Mouse (Mus musculus) G1E (cell line): ENCODE measurements at regions not wholly inside any gene's neighbourhood (a gene's known extent, or its start where the extent isn't known, plus 50 kb on each side); places are given as distances from the start of the nearest gene placed in this dataset.

Source experiments
- ATAC-seq: 2 replicates; pipeline ENCODE4 v1.8.0; 2016; ENCODE audit warnings: mild to moderate bottlenecking; ENCODE audit not compliant: insufficient number of reproducible peaks, poor library complexity, low FRiP score, severe bottlenecking; ENCODE audit errors: extremely low read depth
- DNase-seq: peaks from one replicate; pipeline ENCODE4 v3.0.0; 2012; ENCODE audit warnings: low spot score
- H3K27me3 ChIP-seq: 2 replicates; pipeline ENCODE4 v1.6.1; 2012; ENCODE audit warnings: mild to moderate bottlenecking, low read length, inconsistent platforms; ENCODE audit not compliant: insufficient read depth
- H3K36me3 ChIP-seq: replicated peaks from 2 replicates; pipeline ENCODE3; 2012; ENCODE audit warnings: mild to moderate bottlenecking, inconsistent platforms
- H3K4me1 ChIP-seq: 2 replicates; pipeline ENCODE4 v1.6.1; 2012; ENCODE audit warnings: low read depth, low read length, inconsistent platforms, mixed read lengths; ENCODE audit not compliant: insufficient read depth
- H3K4me3 ChIP-seq: 2 replicates; pipeline ENCODE4 v1.5.1; 2012; ENCODE audit warnings: low read depth, mild to moderate bottlenecking, inconsistent platforms, low read length, moderate library complexity, mixed read lengths
- H3K9me3 ChIP-seq: replicated peaks from 2 replicates; pipeline ENCODE4 v1.6.1; 2012; ENCODE audit warnings: inconsistent platforms
- CTCF ChIP-seq: IDR thresholded peaks from 2 replicates; pipeline ENCODE4 v1.5.1; 2012; ENCODE audit warnings: low read depth, low read length, inconsistent platforms, mixed read lengths
- GATA1 ChIP-seq: IDR thresholded peaks from 2 replicates; pipeline ENCODE4 v1.6.1; 2012; ENCODE audit warnings: borderline replicate concordance, low read length, inconsistent platforms, mixed read lengths
- GATA2 ChIP-seq: IDR thresholded peaks from 2 replicates; pipeline ENCODE4 v1.6.1; 2012; ENCODE audit warnings: low read depth, low read length, inconsistent platforms, borderline replicate concordance
- POLR2AphosphoS5 ChIP-seq: IDR thresholded peaks from 2 replicates; pipeline ENCODE4 v1.6.1; 2012; ENCODE audit warnings: low read depth, low read length, inconsistent platforms; ENCODE audit not compliant: insufficient replicate concordance
- TAL1 ChIP-seq: conservative IDR thresholded peaks from 2 replicates; pipeline ENCODE4 v1.6.1; 2012; ENCODE audit warnings: low read depth, low read length, inconsistent platforms, mixed read lengths

GRCm38 (mm10) chr11:21478191-21478590 lies 93.8 kb upstream of the Wdpcp start:
- H3K36me3 ChIP-seq = no peaks in the 10 kb centered on the region
- DNase-seq = no peak
- H3K4me1 ChIP-seq = no peaks in the 10 kb centered on the region
- no peak overlapping the region for H3K4me3 ChIP-seq
- no peak for ATAC-seq
- no peaks in the 10 kb centered on the region for H3K9me3 ChIP-seq
- H3K27me3 ChIP-seq = no peaks in the 10 kb centered on the region; the same call in 1 of the 2 replicates
- no peak for TF ChIP-seq GATA2
- no peak for TF ChIP-seq GATA1
- no peak for TF ChIP-seq CTCF
- TF ChIP-seq POLR2AphosphoS5 = no peak
- TF ChIP-seq TAL1 = no peak

- Histone ChIP-seq H3K36me3 (no peaks in the 10 kb centered on the region), H3K27me3 (no peaks in the 10 kb centered on the region), H3K4me1 (no peaks in the 10 kb centered on the region), H3K4me3 (no peak overlapping the region), H3K9me3 (no peaks in the 10 kb centered on the region)
- no peak for DNase-seq
- ATAC-seq = no peak
- TF ChIP-seq CTCF = no peak
- TF ChIP-seq GATA1 = no peak
- no peak for TF ChIP-seq GATA2
- TF ChIP-seq TAL1 = no peak
- no peak for TF ChIP-seq POLR2AphosphoS5
Measured at GRCm38 (mm10) chr11:21470711-21471110, 99.7 kb upstream of the Ugp2 start.

- DNase-seq (peak; percentile 2), ATAC-seq (no peak)
- no peaks in the 10 kb centered on the region for H3K4me1 ChIP-seq
- H3K9me3 ChIP-seq = no peaks in the 10 kb centered on the region
- H3K36me3 ChIP-seq = no peaks in the 10 kb centered on the region
- no peak overlapping the region for H3K4me3 ChIP-seq
- TF ChIP-seq GATA2 (no peak), POLR2AphosphoS5 (no peak), TAL1 (no peak), CTCF (no peak), GATA1 (no peak)
- H3K27me3 ChIP-seq = no peaks in the 10 kb centered on the region
Measured at GRCm38 (mm10) chr11:21468465-21468864, 97.5 kb upstream of the Ugp2 start.

GRCm38 (mm10) chr11:21460011-21460410 lies 89.0 kb upstream of the Ugp2 start:
- Histone ChIP-seq H3K27me3 (peaks cover 6% of the 10 kb centered on the region; the same call in 1 of the 2 replicates), H3K4me3 (no peak overlapping the region), H3K9me3 (no peaks in the 10 kb centered on the region), H3K4me1 (no peaks in the 10 kb centered on the region), H3K36me3 (no peaks in the 10 kb centered on the region)
- ATAC-seq (no peak), DNase-seq (no peak)
- TF ChIP-seq GATA1 (no peak), GATA2 (no peak), TAL1 (no peak), CTCF (no peak), POLR2AphosphoS5 (no peak)

GRCm38 (mm10) chr11:21453308-21454106 lies 82.5 kb upstream of the Ugp2 start:
- Histone ChIP-seq H3K36me3 (no peaks in the 10 kb centered on the region), H3K9me3 (no peaks in the 10 kb centered on the region), H3K27me3 (peaks cover 3% of the 10 kb centered on the region; the same call in 1 of the 2 replicates), H3K4me1 (peaks cover 3% of the 10 kb centered on the region; the same call in 1 of the 2 replicates), H3K4me3 (no peak overlapping the region)
- peak; percentile 14 for DNase-seq
- TF ChIP-seq TAL1 (no peak), CTCF (no peak), POLR2AphosphoS5 (no peak), GATA1 (no peak), GATA2 (no peak)
- ATAC-seq = no peak

GRCm38 (mm10) chr11:21433726-21434125 lies 62.7 kb upstream of the Ugp2 start:
- no peaks in the 10 kb centered on the region for H3K36me3 ChIP-seq
- H3K4me1 ChIP-seq = no peaks in the 10 kb centered on the region
- H3K4me3 ChIP-seq = no peak overlapping the region
- no peak for ATAC-seq
- H3K27me3 ChIP-seq = peaks cover 18% of the 10 kb centered on the region
- TF ChIP-seq GATA1 (no peak), CTCF (no peak), GATA2 (no peak), TAL1 (no peak)
- no peaks in the 10 kb centered on the region for H3K9me3 ChIP-seq
- no peak for DNase-seq
